Mouse (Mus musculus) forebrain, embryonic 15.5 days (tissue): ENCODE data around the gene Samd8. TPM values are rescaled to one million over a fixed set of nuclear protein-coding genes. Genes with fewer than 3 reads are reported as not detected.

ENCODE experiments used
- ATAC-seq: fragments of 200-750 bp; cut with Nextera tagmentation; replicated peaks from 2 replicates; pipeline ENCODE4 v1.8.0; 2017; ENCODE audit warnings: mild to moderate bottlenecking, moderate TSS enrichment, moderate library complexity
- H3K27ac ChIP-seq: fragments of 300-500 bp; sonication (generic); replicated peaks from 2 replicates; pipeline ENCODE4 v1.5.1; 2015; ENCODE audit warnings: mild to moderate bottlenecking, inconsistent platforms
- H3K27me3 ChIP-seq: fragments of 300-500 bp; sonication (generic); 2 replicates; pipeline ENCODE4 v1.6.1; 2015; ENCODE audit warnings: inconsistent platforms
- H3K36me3 ChIP-seq: fragments of 300-500 bp; sonication (generic); 2 replicates; pipeline ENCODE4 v1.6.1; 2015; ENCODE audit warnings: mild to moderate bottlenecking, inconsistent platforms
- H3K4me1 ChIP-seq: fragments of 300-500 bp; sonication (generic); 2 replicates; pipeline ENCODE4 v1.6.1; 2015; ENCODE audit warnings: inconsistent platforms
- H3K4me2 ChIP-seq: fragments of 300-500 bp; sonication (generic); replicated peaks from 2 replicates; pipeline ENCODE4 v1.6.1; 2015; ENCODE audit warnings: mild to moderate bottlenecking, inconsistent platforms
- H3K4me3 ChIP-seq: fragments of 300-500 bp; sonication (generic); 2 replicates; pipeline ENCODE4 v1.5.1; 2015; ENCODE audit warnings: mild to moderate bottlenecking, inconsistent platforms
- H3K9ac ChIP-seq: fragments of 300-500 bp; sonication (generic); replicated peaks from 2 replicates; pipeline ENCODE4 v1.6.1; 2015; ENCODE audit warnings: mild to moderate bottlenecking, inconsistent platforms
- H3K9me3 ChIP-seq: fragments of 300-500 bp; sonication (generic); 2 replicates; pipeline ENCODE4 v1.6.1; 2016; ENCODE audit warnings: inconsistent platforms
- WGBS: fragments of 180-500 bp; shearing (Covaris S2); methylation state at CpG from one replicate; pipeline ENCODE4 v1.1.7; 2015; ENCODE audit warnings: mixed read lengths; 5-methylcytosine and 5-hydroxymethylcytosine counted together
- polyA plus RNA-seq: library from polyadenylated mRNA; unstranded; fragments of >200 nt; fragmentation: Nextera tagmentation; extraction: Ambion mirVana; gene quantifications from 2 replicates; pipeline ENCODE4 v1.2.1, GENCODE M21; 2015

Samd8 gene
- polyA plus RNA-seq, 1 experiment from 2014 or later: 24.2 TPM

GRCm38 (mm10) chr14:21776201-21776600, 25.9 kb downstream of the Samd8 start:
- Histone ChIP-seq H3K4me2 (no peak overlapping the region), H3K27me3 (no peaks in the 10 kb centered on the region), H3K36me3 (peaks cover 20% of the 10 kb centered on the region; the same call in 1 of the 2 replicates), H3K27ac (no peak overlapping the region), H3K4me1 (no peaks in the 10 kb centered on the region), H3K9me3 (no peaks in the 10 kb centered on the region), H3K9ac (no peak overlapping the region), H3K4me3 (no peak overlapping the region)
- 97% methylated on average over 4 of the region's 4 CpGs for WGBS
- no peak for ATAC-seq

- ATAC-seq: no peak
- Histone ChIP-seq H3K9me3 (no peaks in the 10 kb centered on the region), H3K27me3 (no peaks in the 10 kb centered on the region), H3K27ac (no peak overlapping the region), H3K4me1 (no peaks in the 10 kb centered on the region), H3K4me2 (no peak overlapping the region), H3K4me3 (no peak overlapping the region), H3K9ac (no peak overlapping the region), H3K36me3 (peaks cover 19% of the 10 kb centered on the region)
- WGBS: 43% methylated on average over 4 of the region's 4 CpGs
These were observed 36.2 kb downstream of the Samd8 start for GRCm38 (mm10) chr14:21786500-21786899.

- Histone ChIP-seq H3K36me3 (peaks cover 22% of the 10 kb centered on the region), H3K4me2 (no peak overlapping the region), H3K9me3 (no peaks in the 10 kb centered on the region), H3K4me3 (no peak overlapping the region), H3K27me3 (no peaks in the 10 kb centered on the region), H3K27ac (no peak overlapping the region), H3K4me1 (no peaks in the 10 kb centered on the region), H3K9ac (no peak overlapping the region)
- ATAC-seq: no peak
- WGBS: 84% methylated on average over 3 of the region's 3 CpGs
These were observed 37.0 kb downstream of the Samd8 start for GRCm38 (mm10) chr14:21787374-21787773.

GRCm38 (mm10) chr14:21788121-21788520, 37.8 kb downstream of the Samd8 start:
- peaks cover 25% of the 10 kb centered on the region for H3K36me3 ChIP-seq
- 90% methylated on average over 5 of the region's 5 CpGs for WGBS
- no peak overlapping the region for H3K9ac ChIP-seq

GRCm38 (mm10) chr14:21790585-21791251, 40.4 kb downstream of the Samd8 start:
- H3K27me3 ChIP-seq: no peaks in the 10 kb centered on the region
- H3K36me3 ChIP-seq: peaks cover 12% of the 10 kb centered on the region; the same call in 1 of the 2 replicates
- H3K9me3 ChIP-seq: no peaks in the 10 kb centered on the region
- no peak overlapping the region for H3K4me2 ChIP-seq
- H3K27ac ChIP-seq: no peak overlapping the region
- no peaks in the 10 kb centered on the region for H3K4me1 ChIP-seq
- WGBS: 93% methylated on average over 9 of the region's 9 CpGs
- ATAC-seq: no peak
- no peak overlapping the region for H3K4me3 ChIP-seq
- no peak overlapping the region for H3K9ac ChIP-seq

More at GRCm38 (mm10) chr14:21788121-21788520, 37.8 kb downstream of the Samd8 start:
- no peaks in the 10 kb centered on the region for H3K4me1 ChIP-seq
- no peaks in the 10 kb centered on the region for H3K9me3 ChIP-seq
- no peak overlapping the region for H3K27ac ChIP-seq
- ATAC-seq: no peak
- H3K27me3 ChIP-seq: no peaks in the 10 kb centered on the region
- no peak overlapping the region for H3K4me2 ChIP-seq
- H3K4me3 ChIP-seq: no peak overlapping the region

- Histone ChIP-seq H3K4me3 (no peak overlapping the region), H3K9me3 (no peaks in the 10 kb centered on the region), H3K9ac (no peak overlapping the region), H3K27ac (no peak overlapping the region), H3K4me2 (no peak overlapping the region), H3K4me1 (no peaks in the 10 kb centered on the region), H3K36me3 (peaks cover 12% of the 10 kb centered on the region; the same call in 1 of the 2 replicates), H3K27me3 (no peaks in the 10 kb centered on the region)
- WGBS: 94% methylated on average over 4 of the region's 4 CpGs
- ATAC-seq: no peak
These were observed 41.4 kb downstream of the Samd8 start for GRCm38 (mm10) chr14:21791722-21792121.

- WGBS: 94% methylated on average over 6 of the region's 6 CpGs
- no peaks in the 10 kb centered on the region for H3K9me3 ChIP-seq
- no peak overlapping the region for H3K4me3 ChIP-seq
- H3K27ac ChIP-seq: no peak overlapping the region
- H3K36me3 ChIP-seq: peaks cover 12% of the 10 kb centered on the region; the same call in 1 of the 2 replicates
- H3K27me3 ChIP-seq: no peaks in the 10 kb centered on the region
- no peak for ATAC-seq
- H3K9ac ChIP-seq: no peak overlapping the region
- H3K4me2 ChIP-seq: no peak overlapping the region
- no peaks in the 10 kb centered on the region for H3K4me1 ChIP-seq
These were observed 41.9 kb downstream of the Samd8 start for GRCm38 (mm10) chr14:21792250-21792649.

- H3K4me2 ChIP-seq: no peak overlapping the region
- no peak for ATAC-seq
- WGBS: 93% methylated on average over 4 of the region's 4 CpGs
- no peaks in the 10 kb centered on the region for H3K9me3 ChIP-seq
- no peaks in the 10 kb centered on the region for H3K4me1 ChIP-seq
- H3K27ac ChIP-seq: no peak overlapping the region
- no peaks in the 10 kb centered on the region for H3K27me3 ChIP-seq
- 0 out of 2 replicates have a peak, but pooled peaks cover 3% of the 10 kb centered on the region for H3K36me3 ChIP-seq
- no peak overlapping the region for H3K4me3 ChIP-seq
- H3K9ac ChIP-seq: no peak overlapping the region
These were observed 50.3 kb downstream of the Samd8 start for GRCm38 (mm10) chr14:21800641-21801040.

GRCm38 (mm10) chr14:21801624-21802023, 51.3 kb downstream of the Samd8 start:
- Histone ChIP-seq H3K27me3 (no peaks in the 10 kb centered on the region), H3K4me3 (no peak overlapping the region), H3K4me1 (no peaks in the 10 kb centered on the region), H3K27ac (no peak overlapping the region), H3K4me2 (no peak overlapping the region), H3K36me3 (0 out of 2 replicates have a peak, but pooled peaks cover 2% of the 10 kb centered on the region), H3K9ac (no peak overlapping the region), H3K9me3 (no peaks in the 10 kb centered on the region)
- WGBS: 73% methylated on average over 7 of the region's 7 CpGs
- no peak for ATAC-seq

- Histone ChIP-seq H3K9ac (no peak overlapping the region), H3K27me3 (no peaks in the 10 kb centered on the region), H3K4me3 (no peak overlapping the region), H3K4me1 (no peaks in the 10 kb centered on the region), H3K36me3 (0 out of 2 replicates have a peak, but pooled peaks cover 2% of the 10 kb centered on the region), H3K27ac (no peak overlapping the region), H3K4me2 (no peak overlapping the region), H3K9me3 (no peaks in the 10 kb centered on the region)
- 91% methylated on average over 6 of the region's 6 CpGs for whole genome bisulfite sequencing
- ATAC-seq: no peak
These were observed 52.3 kb downstream of the Samd8 start for GRCm38 (mm10) chr14:21802543-21803206.

- Histone ChIP-seq H3K27me3 (no peaks in the 10 kb centered on the region), H3K36me3 (no peaks in the 10 kb centered on the region), H3K9me3 (no peaks in the 10 kb centered on the region), H3K9ac (no peak overlapping the region), H3K4me1 (no peaks in the 10 kb centered on the region), H3K27ac (no peak overlapping the region), H3K4me3 (no peak overlapping the region), H3K4me2 (no peak overlapping the region)
- ATAC-seq: no peak
- 92% methylated on average over 2 of the region's 2 CpGs for WGBS
These were observed 55.9 kb downstream of the Samd8 start for GRCm38 (mm10) chr14:21806203-21806602.

GRCm38 (mm10) chr14:21806631-21807160, 56.4 kb downstream of the Samd8 start:
- no peak for ATAC-seq
- Histone ChIP-seq H3K27ac (no peak overlapping the region), H3K36me3 (no peaks in the 10 kb centered on the region), H3K4me1 (no peaks in the 10 kb centered on the region), H3K27me3 (no peaks in the 10 kb centered on the region), H3K4me2 (no peak overlapping the region), H3K4me3 (no peak overlapping the region), H3K9ac (no peak overlapping the region), H3K9me3 (no peaks in the 10 kb centered on the region)
- WGBS: 91% methylated on average over 3 of the region's 3 CpGs
